Mouse (Mus musculus) hindbrain, embryonic 16.5 days (tissue): Measurements from ENCODE around the gene Tent5c. TPM values are rescaled to one million over a fixed set of nuclear protein-coding genes. Genes with fewer than 3 reads are reported as not detected.

Experiments
- ATAC-seq: fragments of 200-750 bp; cut with Nextera tagmentation; 2 replicates; pipeline ENCODE4 v1.8.0; 2017; ENCODE audit warnings: moderate TSS enrichment, moderate library complexity
- H3K27ac ChIP-seq: fragments of 300-500 bp; sonication (generic); 2 replicates; pipeline ENCODE4 v1.5.1; 2014; ENCODE audit warnings: low read depth, mild to moderate bottlenecking, control low read depth, low read length, moderate library complexity
- H3K27me3 ChIP-seq: fragments of 300-500 bp; sonication (generic); replicated peaks from 2 replicates; pipeline ENCODE4 v1.6.1; 2014; ENCODE audit warnings: low read length; ENCODE audit not compliant: control insufficient read depth, insufficient read depth
- H3K36me3 ChIP-seq: fragments of 300-500 bp; sonication (generic); 2 replicates; pipeline ENCODE4 v1.6.1; 2014; ENCODE audit warnings: mild to moderate bottlenecking, low read length, moderate library complexity, mixed read lengths; ENCODE audit not compliant: control insufficient read depth, insufficient read depth
- H3K4me1 ChIP-seq: fragments of 300-500 bp; sonication (generic); 2 replicates; pipeline ENCODE4 v1.6.1; 2014; ENCODE audit warnings: low read depth, low read length; ENCODE audit not compliant: control insufficient read depth, insufficient read depth
- H3K4me2 ChIP-seq: fragments of 300-500 bp; sonication (generic); 2 replicates; pipeline ENCODE4 v1.6.1; 2014; ENCODE audit warnings: mild to moderate bottlenecking, low read length, control low read depth, moderate library complexity
- H3K4me3 ChIP-seq: fragments of 300-500 bp; sonication (generic); 2 replicates; pipeline ENCODE4 v1.5.1; 2014; ENCODE audit warnings: mild to moderate bottlenecking, low read length, control low read depth, moderate library complexity
- H3K9ac ChIP-seq: fragments of 300-500 bp; sonication (generic); 2 replicates; pipeline ENCODE4 v1.6.1; 2014; ENCODE audit warnings: low read depth, mild to moderate bottlenecking, control low read depth, low read length, moderate library complexity
- H3K9me3 ChIP-seq: fragments of 300-500 bp; sonication (generic); 2 replicates; pipeline ENCODE4 v1.6.1; 2014; ENCODE audit warnings: mild to moderate bottlenecking, low read length, moderate library complexity; ENCODE audit not compliant: control insufficient read depth
- WGBS: fragments of 180-500 bp; shearing (Covaris S2); extraction: QIAGEN DNeasy Blood & Tissue Kit; methylation state at CpG from one replicate; pipeline ENCODE4 v1.1.7; 2014; 5-methylcytosine and 5-hydroxymethylcytosine counted together
- polyA plus RNA-seq: library from polyadenylated mRNA; unstranded; fragments of >200 nt; fragmentation: Nextera tagmentation; extraction: Ambion mirVana; gene quantifications from 2 replicates; pipeline ENCODE4 v1.2.1, GENCODE M21; 2015

Tent5c gene
- polyA plus RNA-seq, 1 experiment from 2014 or later, result 3.3 TPM

DNA sequence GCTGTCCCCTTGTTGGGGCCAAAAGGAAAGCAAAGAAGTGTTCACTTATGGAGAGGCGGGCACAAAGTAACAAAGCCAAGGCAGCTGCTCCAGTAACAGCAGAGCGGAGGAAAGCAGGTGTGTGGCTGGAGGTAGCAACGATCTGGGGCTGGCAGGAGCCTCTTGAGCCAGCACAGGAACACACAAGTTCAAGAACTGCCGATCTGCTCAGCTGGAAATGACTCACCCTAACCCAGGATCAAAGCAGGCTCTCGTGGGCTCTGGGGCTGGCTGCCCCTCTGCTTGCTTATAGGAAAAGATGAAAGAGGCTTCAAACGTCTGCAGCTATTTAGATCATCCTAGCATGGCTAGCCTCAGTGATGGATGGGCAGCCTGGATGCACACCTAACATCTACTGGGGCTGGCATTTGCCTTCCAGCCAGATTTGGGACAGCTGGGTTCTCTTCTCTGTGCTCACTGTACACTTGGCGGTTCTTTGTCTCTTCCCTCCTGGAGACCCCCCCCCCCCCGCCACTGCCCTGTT lies 14.1 kb downstream of the Tent5c start:
- H3K27ac ChIP-seq, result no peak overlapping the region
- H3K4me1 ChIP-seq, result no peaks in the 10 kb centered on the region; the same call in 1 of the 2 replicates
- no peak overlapping the region for H3K4me3 ChIP-seq
- H3K36me3 ChIP-seq, result no peaks in the 10 kb centered on the region
- no peak overlapping the region for H3K9ac ChIP-seq
- peak; percentile 63 for ATAC-seq
- no peaks in the 10 kb centered on the region for H3K9me3 ChIP-seq
- no peak overlapping the region for H3K4me2 ChIP-seq
- WGBS, result 24% methylated on average over 8 of the region's 8 CpGs
- no peaks in the 10 kb centered on the region for H3K27me3 ChIP-seq

DNA sequence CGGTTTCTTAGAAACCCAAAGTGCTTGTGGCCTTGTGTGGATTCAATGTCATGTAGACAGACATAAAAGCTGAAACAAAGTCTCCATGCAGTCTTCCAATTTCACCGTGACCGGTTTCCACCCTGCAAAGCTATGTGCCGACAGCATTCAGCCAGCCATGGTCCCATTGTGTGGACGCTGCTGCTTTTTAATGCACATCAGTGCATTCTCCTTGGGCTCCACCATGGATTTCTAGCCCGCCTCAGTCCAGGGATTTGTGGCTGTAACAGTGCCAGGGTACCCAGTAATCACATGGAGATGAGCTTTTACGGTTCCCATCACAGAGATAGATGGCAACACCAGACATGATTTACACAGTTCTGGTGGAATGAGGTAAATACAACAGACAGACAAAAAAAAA lies 14.6 kb downstream of the Tent5c start:
- peak; percentile 53 for ATAC-seq
- H3K4me1 ChIP-seq, result no peaks in the 10 kb centered on the region; the same call in 1 of the 2 replicates
- H3K4me3 ChIP-seq, result no peak overlapping the region
- H3K9ac ChIP-seq, result no peak overlapping the region
- no peaks in the 10 kb centered on the region for H3K36me3 ChIP-seq
- no peak overlapping the region for H3K4me2 ChIP-seq
- H3K27me3 ChIP-seq, result no peaks in the 10 kb centered on the region
- H3K27ac ChIP-seq, result no peak overlapping the region
- WGBS, result 16% methylated on average over 7 of the region's 7 CpGs
- no peaks in the 10 kb centered on the region for H3K9me3 ChIP-seq

DNA sequence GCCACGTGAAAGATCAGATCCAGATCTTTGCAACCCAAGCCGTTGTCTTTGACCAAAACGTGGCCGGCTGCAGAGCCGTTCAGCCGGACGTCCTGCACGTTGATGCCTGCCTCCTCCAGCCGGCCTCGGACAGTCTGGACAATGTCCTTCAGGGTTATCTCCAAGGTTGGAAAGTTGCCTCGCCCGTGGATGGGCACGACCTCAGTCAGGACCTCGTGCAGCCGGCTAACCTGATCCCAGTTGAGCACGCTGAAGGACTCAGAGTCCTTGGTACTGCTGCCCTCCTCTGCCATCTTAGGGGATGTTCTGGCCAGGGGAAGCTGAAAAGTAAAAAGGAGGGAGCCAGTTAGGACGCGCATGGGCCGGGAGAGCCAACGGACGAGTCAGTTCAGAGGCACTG lies 16.0 kb downstream of the Tent5c start:
- no peak overlapping the region for H3K4me3 ChIP-seq
- ATAC-seq, result no peak
- 91% methylated on average over 21 of the region's 21 CpGs for WGBS
- no peaks in the 10 kb centered on the region for H3K27me3 ChIP-seq
- H3K4me2 ChIP-seq, result no peak overlapping the region
- H3K27ac ChIP-seq, result no peak overlapping the region
- H3K36me3 ChIP-seq, result no peaks in the 10 kb centered on the region
- no peaks in the 10 kb centered on the region; the same call in 1 of the 2 replicates for H3K4me1 ChIP-seq
- H3K9me3 ChIP-seq, result no peaks in the 10 kb centered on the region
- H3K9ac ChIP-seq, result no peak overlapping the region

DNA sequence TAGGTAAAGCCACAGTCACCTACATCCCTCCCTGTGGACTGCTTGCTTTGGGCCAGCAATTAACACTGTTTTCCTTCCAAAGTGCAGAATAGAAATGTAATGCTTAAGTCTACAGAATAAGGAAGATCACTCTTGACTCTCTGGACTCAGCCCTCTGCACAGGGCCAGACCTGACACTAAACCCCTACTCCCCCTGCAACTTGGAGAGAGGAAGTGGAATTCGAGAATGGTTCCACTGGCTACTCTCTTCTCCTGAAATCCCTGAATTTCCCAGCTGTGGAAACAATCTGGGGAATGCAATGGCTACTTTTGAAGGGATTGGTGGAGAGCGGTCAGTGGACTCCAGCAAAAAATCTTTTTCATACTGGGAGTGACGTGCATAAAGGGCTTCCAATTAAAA lies 18.2 kb downstream of the Tent5c start:
- 83% methylated on average over 3 of the region's 3 CpGs for WGBS
- Histone ChIP-seq H3K9ac (no peak overlapping the region), H3K4me3 (no peak overlapping the region), H3K36me3 (no peaks in the 10 kb centered on the region), H3K9me3 (no peaks in the 10 kb centered on the region), H3K4me2 (no peak overlapping the region), H3K27me3 (no peaks in the 10 kb centered on the region), H3K27ac (no peak overlapping the region), H3K4me1 (no peaks in the 10 kb centered on the region; the same call in 1 of the 2 replicates)
- no peak for ATAC-seq

DNA sequence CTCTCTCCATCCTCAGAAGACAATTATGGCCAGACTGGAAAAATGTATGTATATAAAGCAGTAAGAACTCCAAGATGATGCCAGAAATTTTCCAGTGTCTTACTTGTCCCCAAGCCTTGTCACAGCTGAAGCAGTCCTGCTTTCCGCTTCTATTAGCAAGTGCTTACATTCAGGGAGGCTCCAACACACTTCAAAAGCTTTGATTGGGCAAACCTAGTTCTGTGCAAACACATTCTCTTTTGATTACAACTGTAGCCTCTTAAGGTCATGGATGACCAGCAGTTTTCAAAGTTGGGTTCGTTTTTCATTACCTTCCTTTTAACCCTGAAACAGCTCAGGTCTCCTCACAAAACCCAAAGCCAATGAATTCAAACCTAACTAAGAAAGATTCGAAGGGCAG lies 19.0 kb downstream of the Tent5c start:
- ATAC-seq, result no peak
- H3K4me1 ChIP-seq, result no peaks in the 10 kb centered on the region; the same call in 1 of the 2 replicates
- H3K9ac ChIP-seq, result no peak overlapping the region
- no peak overlapping the region for H3K4me2 ChIP-seq
- H3K27me3 ChIP-seq, result no peaks in the 10 kb centered on the region
- WGBS, result 83% methylated on average over 3 of the region's 3 CpGs
- no peak overlapping the region for H3K4me3 ChIP-seq
- no peaks in the 10 kb centered on the region for H3K36me3 ChIP-seq
- no peaks in the 10 kb centered on the region for H3K9me3 ChIP-seq
- no peak overlapping the region for H3K27ac ChIP-seq

DNA sequence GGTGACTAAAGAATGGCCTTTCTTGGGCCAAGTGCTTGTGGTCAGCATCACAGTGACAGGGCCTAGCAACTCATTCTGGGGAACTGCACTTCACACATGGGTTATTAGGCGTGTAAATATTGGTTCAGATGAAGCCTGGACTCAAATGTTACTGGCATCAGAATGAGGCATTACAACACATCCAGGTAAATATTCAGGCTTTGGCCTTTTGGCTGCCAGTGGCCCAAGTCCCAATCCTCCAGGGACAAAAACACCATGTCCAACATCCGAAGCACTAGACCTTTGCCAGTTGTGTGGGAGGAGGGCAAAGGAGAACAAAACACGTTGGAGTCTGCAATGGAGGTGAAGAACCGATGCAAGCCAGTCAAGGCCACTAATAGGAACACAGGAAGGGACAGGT lies 22.6 kb downstream of the Tent5c start:
- WGBS, result 86% methylated on average over 4 of the region's 4 CpGs
- H3K4me3 ChIP-seq, result no peak overlapping the region

DNA sequence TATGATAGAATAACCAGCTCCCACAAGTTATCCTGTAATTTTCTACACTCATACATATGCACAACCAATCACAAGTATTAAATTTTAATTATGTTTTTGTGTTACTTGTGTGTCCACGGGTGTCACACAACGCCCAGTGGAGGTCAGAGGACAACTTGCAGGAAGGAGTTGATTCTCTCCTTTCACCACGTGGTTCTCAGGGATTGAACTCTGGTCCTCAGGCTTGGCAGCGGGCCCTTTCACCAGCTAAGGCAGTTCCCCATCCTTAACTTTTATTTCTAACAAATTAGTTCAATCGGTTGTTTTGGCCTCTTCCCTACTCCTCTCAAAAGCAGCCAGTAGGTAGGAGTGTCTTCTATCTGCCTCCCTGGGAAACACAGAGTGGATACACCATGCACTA lies 24.5 kb downstream of the Tent5c start:
- Histone ChIP-seq H3K9me3 (no peaks in the 10 kb centered on the region), H3K4me1 (peaks cover 4% of the 10 kb centered on the region; the same call in 1 of the 2 replicates), H3K27ac (no peak overlapping the region), H3K36me3 (no peaks in the 10 kb centered on the region), H3K4me3 (no peak overlapping the region), H3K4me2 (no peak overlapping the region), H3K27me3 (no peaks in the 10 kb centered on the region), H3K9ac (no peak overlapping the region)
- 91% methylated on average over 5 of the region's 5 CpGs for WGBS
- no peak for ATAC-seq

More for the DNA sequence above, 22.6 kb downstream of the Tent5c start:
- no peak overlapping the region for H3K9ac ChIP-seq
- no peaks in the 10 kb centered on the region for H3K36me3 ChIP-seq
- peaks cover 4% of the 10 kb centered on the region; the same call in 1 of the 2 replicates for H3K4me1 ChIP-seq
- H3K27me3 ChIP-seq, result no peaks in the 10 kb centered on the region
- H3K9me3 ChIP-seq, result no peaks in the 10 kb centered on the region
- H3K4me2 ChIP-seq, result no peak overlapping the region
- ATAC-seq, result no peak
- H3K27ac ChIP-seq, result no peak overlapping the region

DNA sequence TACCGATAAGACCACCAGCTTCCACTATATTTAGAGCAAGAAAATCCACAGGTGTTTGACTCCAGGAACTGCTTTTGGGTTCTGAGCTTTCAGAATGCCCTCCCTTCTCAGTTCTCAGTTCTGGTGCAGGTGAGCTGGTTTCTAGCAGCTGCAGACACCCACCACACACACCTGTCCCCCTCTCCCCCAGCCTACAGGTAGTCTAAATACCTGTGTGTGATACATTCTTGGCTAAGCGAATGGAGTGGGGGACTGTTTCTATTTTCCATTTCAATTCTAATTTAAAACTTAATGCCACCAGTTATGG lies 25.2 kb downstream of the Tent5c start:
- no peak for ATAC-seq
- no peak overlapping the region for H3K4me3 ChIP-seq
- whole genome bisulfite sequencing, result 61% methylated on average over 2 of the region's 2 CpGs
- H3K4me2 ChIP-seq, result no peak overlapping the region
- no peaks in the 10 kb centered on the region for H3K27me3 ChIP-seq
- no peak overlapping the region for H3K9ac ChIP-seq
- H3K9me3 ChIP-seq, result no peaks in the 10 kb centered on the region
- no peaks in the 10 kb centered on the region for H3K36me3 ChIP-seq
- H3K4me1 ChIP-seq, result peaks cover 4% of the 10 kb centered on the region; the same call in 1 of the 2 replicates
- H3K27ac ChIP-seq, result no peak overlapping the region

DNA sequence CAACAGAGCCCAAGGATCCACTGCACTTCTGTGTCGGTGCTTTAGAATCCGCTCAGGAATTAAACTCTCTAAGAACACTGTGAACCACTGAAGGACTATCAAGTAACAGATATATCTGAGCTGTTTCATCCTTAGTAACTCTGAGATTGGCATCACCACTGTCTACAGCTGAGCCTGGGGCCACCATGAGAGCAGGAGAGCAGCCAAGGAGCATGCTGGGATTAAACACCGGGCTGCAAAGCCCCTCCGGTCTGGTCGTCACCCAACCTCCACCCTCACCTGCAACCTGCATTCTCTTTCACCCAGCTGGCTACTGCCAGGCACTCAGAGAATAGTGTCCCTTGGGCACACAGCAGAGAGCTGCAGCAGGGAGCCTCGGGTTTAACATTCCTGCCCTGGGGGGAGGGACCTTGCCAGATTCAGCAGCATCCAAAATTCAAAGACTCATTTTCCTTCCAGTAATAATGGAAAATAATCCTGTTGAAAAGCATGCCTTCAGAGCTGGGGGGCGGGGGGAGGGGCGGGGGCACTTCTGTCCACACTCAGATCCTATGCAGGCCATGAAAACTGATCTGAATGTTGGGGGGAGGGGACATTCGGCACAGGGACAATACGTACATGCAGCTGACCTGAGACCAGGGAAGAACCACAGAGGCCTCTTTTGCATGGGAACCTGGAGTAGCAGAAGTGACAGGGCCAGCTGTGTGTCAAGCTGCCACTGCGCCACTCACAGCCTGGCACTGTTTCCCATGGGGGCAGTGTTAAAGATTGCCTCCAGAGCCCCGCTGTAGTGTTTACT lies 25.8 kb downstream of the Tent5c start:
- WGBS, result 34% methylated on average over 12 of the region's 12 CpGs

More for the DNA sequence above, 25.8 kb downstream of the Tent5c start:
- ATAC-seq, result peak; percentile 26
- Histone ChIP-seq H3K4me1 (peaks cover 4% of the 10 kb centered on the region; the same call in 1 of the 2 replicates), H3K36me3 (no peaks in the 10 kb centered on the region), H3K9ac (no peak overlapping the region), H3K27me3 (no peaks in the 10 kb centered on the region), H3K9me3 (no peaks in the 10 kb centered on the region), H3K4me2 (no peak overlapping the region), H3K4me3 (no peak overlapping the region), H3K27ac (no peak overlapping the region)
